Mouse (Mus musculus): Measurements from ENCODE around the gene Dhx8. TPM values are rescaled to one million over a fixed set of nuclear protein-coding genes. Genes with fewer than 3 reads are reported as not detected.

The Dhx8 gene
- total and polyA plus RNA-seq, 3 experiments, result 33.1 to 44.7 TPM; not detected in 1

GRCm38 (mm10) chr11:101776846-101777245 is 44.1 kb downstream of the Dhx8 start:
- Histone ChIP-seq H3K79me2 (ENCODE audit: control insufficient read depth, insufficient read depth, low read length, poor library complexity) (no peaks in the 10 kb centered on the region), H3K4me1 (ENCODE audit: control insufficient read depth in 1 of 2, insufficient read depth in 2 of 2, low read length in 2 of 2) (peaks cover 0 to 8% of the 10 kb centered on the region in 2 experiments; a peak in 1 of 4 replicates), H3K27ac (ENCODE audit: control insufficient read depth, low read depth, low read length) (no peak overlapping the region), H3K9me3 (replicated peaks; ENCODE audit: insufficient read depth, low read length) (no peaks in the 10 kb centered on the region), H3K36me3 (ENCODE audit: control insufficient read depth in 1 of 2, insufficient read depth in 2 of 2, low read length in 2 of 2) (no peaks in the 10 kb centered on the region), H3K9ac (ENCODE audit: control insufficient read depth, low read depth, low read length, poor library complexity, severe bottlenecking) (no peak overlapping the region), H3K27me3 (ENCODE audit: control insufficient read depth in 1 of 2, insufficient read depth in 2 of 2, low read length in 2 of 2) (no peaks in the 10 kb centered on the region), H3K4me3 (ENCODE audit: control insufficient read depth in 1 of 2, insufficient read depth in 1 of 2, low read depth in 2 of 2, low read length in 2 of 2) (no peak overlapping the region)
- no peak for DNase-seq (ENCODE audit: low read depth, low spot score)
- TF ChIP-seq NRF1 (IDR thresholded peaks at IDR 0.05; ENCODE audit: insufficient read depth, low read depth, low read length, poor library complexity, severe bottlenecking) (no peak), GATA1 (IDR thresholded peaks at IDR 0.05; ENCODE audit: low read depth, low read length) (no peak), ZKSCAN1 (IDR thresholded peaks at IDR 0.05; ENCODE audit: low read depth, low read length) (no peak)

GRCm38 (mm10) chr11:101783135-101783534 is 50.4 kb downstream of the Dhx8 start:
- H3K4me3 ChIP-seq (ENCODE audit: control insufficient read depth in 1 of 2, insufficient read depth in 1 of 2, low read depth in 2 of 2, low read length in 2 of 2), result no peak overlapping the region
- peaks cover 0 to 6% of the 10 kb centered on the region in 2 experiments; a peak in 2 of 4 replicates for H3K36me3 ChIP-seq (ENCODE audit: control insufficient read depth in 1 of 2, insufficient read depth in 2 of 2, low read length in 2 of 2)
- no peak overlapping the region for H3K27ac ChIP-seq (ENCODE audit: control insufficient read depth, low read depth, low read length)
- H3K4me1 ChIP-seq (ENCODE audit: control insufficient read depth in 1 of 2, insufficient read depth in 2 of 2, low read length in 2 of 2), result peaks cover 5 to 15% of the 10 kb centered on the region in 2 experiments; a peak in 3 of 4 replicates
- peaks cover 0 to 1% of the 10 kb centered on the region in 2 experiments; a peak in 2 of 4 replicates for H3K27me3 ChIP-seq (ENCODE audit: control insufficient read depth in 1 of 2, insufficient read depth in 2 of 2, low read length in 2 of 2)
- H3K9ac ChIP-seq (ENCODE audit: control insufficient read depth, low read depth, low read length, poor library complexity, severe bottlenecking), result no peak overlapping the region
- no peaks in the 10 kb centered on the region for H3K9me3 ChIP-seq (replicated peaks; ENCODE audit: insufficient read depth, low read length)
- TF ChIP-seq ZKSCAN1 (IDR thresholded peaks at IDR 0.05; ENCODE audit: low read depth, low read length) (no peak), SMC3 (IDR thresholded peaks at IDR 0.05; ENCODE audit: low read depth, low read length) (no peak), ZC3H11A (IDR thresholded peaks at IDR 0.05; ENCODE audit: low read depth, low read length) (no peak), CTCF (IDR thresholded peaks at IDR 0.05 in 2 of 3, conservative IDR thresholded peaks at IDR 0.05 in 1 of 3; ENCODE audit: control insufficient read depth in 1 of 3, insufficient read depth in 1 of 3, low read depth in 2 of 3, low read length in 3 of 3, poor library complexity in 1 of 3, severe bottlenecking in 1 of 3) (no peak)
- no peak for DNase-seq (ENCODE audit: low read depth, low spot score)
- H3K79me2 ChIP-seq (ENCODE audit: control insufficient read depth, insufficient read depth, low read length, poor library complexity), result no peaks in the 10 kb centered on the region; the same call in 1 of the 2 replicates

- H3K4me1 ChIP-seq (ENCODE audit: control insufficient read depth in 1 of 2, insufficient read depth in 2 of 2, low read length in 2 of 2), result peaks cover 5 to 15% of the 10 kb centered on the region in 2 experiments; a peak in 3 of 4 replicates
- peak overlapping the region; percentile 46 to 73 for H3K4me3 ChIP-seq (ENCODE audit: control insufficient read depth in 1 of 2, insufficient read depth in 1 of 2, low read depth in 2 of 2, low read length in 2 of 2)
- H3K27me3 ChIP-seq (ENCODE audit: control insufficient read depth in 1 of 2, insufficient read depth in 2 of 2, low read length in 2 of 2), result peaks cover 0 to 1% of the 10 kb centered on the region in 2 experiments; a peak in 2 of 4 replicates
- H3K9me3 ChIP-seq (replicated peaks; ENCODE audit: insufficient read depth, low read length), result no peaks in the 10 kb centered on the region
- no peak overlapping the region for H3K27ac ChIP-seq (ENCODE audit: control insufficient read depth, low read depth, low read length)
- TF ChIP-seq E2F4 (IDR thresholded peaks at IDR 0.05; ENCODE audit: borderline replicate concordance, low read depth, low read length), result no peak
- TF ChIP-seq CTCF (IDR thresholded peaks at IDR 0.05 in 2 of 3, conservative IDR thresholded peaks at IDR 0.05 in 1 of 3; ENCODE audit: control insufficient read depth in 1 of 3, insufficient read depth in 1 of 3, low read depth in 2 of 3, low read length in 3 of 3, poor library complexity in 1 of 3, severe bottlenecking in 1 of 3), result no peak
- TF ChIP-seq NRF1 (IDR thresholded peaks at IDR 0.05; ENCODE audit: insufficient read depth, low read depth, low read length, poor library complexity, severe bottlenecking), result no peak
- TF ChIP-seq RCOR1 (IDR thresholded peaks at IDR 0.05; ENCODE audit: low read depth, low read length), result no peak
- TF ChIP-seq ZC3H11A (IDR thresholded peaks at IDR 0.05; ENCODE audit: low read depth, low read length), result no peak
- TF ChIP-seq SIN3A (IDR thresholded peaks at IDR 0.05; ENCODE audit: low read length), result no peak
- TF ChIP-seq ZNF384 (IDR thresholded peaks at IDR 0.05; ENCODE audit: low read depth, low read length), result peak; percentile 85
- H3K9ac ChIP-seq (ENCODE audit: control insufficient read depth, low read depth, low read length, poor library complexity, severe bottlenecking), result peak overlapping the region; percentile 43
- H3K79me2 ChIP-seq (ENCODE audit: control insufficient read depth, insufficient read depth, low read length, poor library complexity), result no peaks in the 10 kb centered on the region; the same call in 1 of the 2 replicates
- peaks cover 0 to 6% of the 10 kb centered on the region in 2 experiments; a peak in 2 of 4 replicates for H3K36me3 ChIP-seq (ENCODE audit: control insufficient read depth in 1 of 2, insufficient read depth in 2 of 2, low read length in 2 of 2)
- peak; percentile 36 for DNase-seq (ENCODE audit: low read depth, low spot score)
Measured at GRCm38 (mm10) chr11:101783584-101783983, 50.9 kb downstream of the Dhx8 start.
